Mouse (Mus musculus) liver, postnatal 0 days (tissue): ENCODE measurements around the gene Adam6b.
A peak's percentile ranks its signal among the peaks of the same experiment; 100 is the strongest.
"Not testable (repeated sequence)": the region's sequence is repeated elsewhere in the genome, so short reads cannot be mapped to it uniquely, and the experiment has no call there.

ENCODE experiments used
- CTCF ChIP-seq: sonication (generic); IDR thresholded peaks from 2 replicates; pipeline ENCODE4 v1.5.1; 2016; ENCODE audit warnings: antibody characterized with exemption, low read depth
- EP300 ChIP-seq: IDR thresholded peaks from 2 replicates; pipeline ENCODE4 v1.6.1; 2016; ENCODE audit warnings: antibody characterized with exemption, low read depth, mild to moderate bottlenecking

DNA sequence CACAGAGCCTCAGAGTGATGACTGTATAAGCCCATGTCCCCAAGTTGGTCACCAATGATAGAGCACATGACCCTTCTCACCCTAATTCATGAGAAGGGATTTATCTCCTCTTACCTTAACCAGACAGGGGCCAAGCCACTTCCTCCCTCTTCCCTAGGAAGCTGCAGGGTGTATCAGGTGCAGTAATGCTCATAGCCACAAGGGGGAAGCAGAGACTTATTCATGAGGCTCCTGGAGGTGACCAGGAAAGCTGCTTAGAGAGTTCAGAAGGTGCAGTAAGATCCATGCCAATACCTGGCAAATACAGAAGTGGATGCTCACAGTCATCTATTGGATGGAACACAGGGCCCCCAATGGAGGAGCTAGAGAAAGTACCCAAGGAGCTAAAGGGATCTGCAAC lies 1.6 kb upstream of the Adam6b start:
- peak; percentile 88 for TF ChIP-seq CTCF
- TF ChIP-seq EP300, result not testable (repeated sequence)
